Mouse (Mus musculus) kidney, embryonic 16.5 days (tissue): ENCODE measurements around the gene Cpd. TPM values are rescaled to one million over a fixed set of nuclear protein-coding genes. Genes with fewer than 3 reads are reported as not detected.

Source experiments
- ATAC-seq: fragments of 200-750 bp; cut with Nextera tagmentation; 2 replicates; pipeline ENCODE4 v1.8.0; 2017; ENCODE audit warnings: moderate TSS enrichment; ENCODE audit not compliant: low FRiP score, low TSS enrichment
- H3K27ac ChIP-seq: fragments of 300-500 bp; sonication (generic); 2 replicates; pipeline ENCODE4 v1.5.1; 2014; ENCODE audit warnings: low read length
- H3K27me3 ChIP-seq: fragments of 300-500 bp; sonication (generic); 2 replicates; pipeline ENCODE4 v1.6.1; 2014; ENCODE audit warnings: low read length, control low read depth, mixed read lengths; ENCODE audit not compliant: insufficient read depth
- H3K36me3 ChIP-seq: fragments of 300-500 bp; sonication (generic); 2 replicates; pipeline ENCODE4 v1.6.1; 2014; ENCODE audit warnings: low read length, control low read depth, mixed read lengths; ENCODE audit not compliant: insufficient read depth
- H3K4me1 ChIP-seq: fragments of 300-500 bp; sonication (generic); 2 replicates; pipeline ENCODE4 v1.6.1; 2014; ENCODE audit warnings: low read length, control low read depth, mixed read lengths; ENCODE audit not compliant: insufficient read depth
- H3K4me2 ChIP-seq: fragments of 300-500 bp; sonication (generic); replicated peaks from 2 replicates; pipeline ENCODE4 v1.6.1; 2014; ENCODE audit warnings: low read depth, low read length
- H3K4me3 ChIP-seq: fragments of 300-500 bp; sonication (generic); 2 replicates; pipeline ENCODE4 v1.5.1; 2014; ENCODE audit warnings: mild to moderate bottlenecking, low read length
- H3K9ac ChIP-seq: fragments of 300-500 bp; sonication (generic); replicated peaks from 2 replicates; pipeline ENCODE4 v1.6.1; 2014; ENCODE audit warnings: low read length
- H3K9me3 ChIP-seq: fragments of 300-500 bp; sonication (generic); 2 replicates; pipeline ENCODE4 v1.6.1; 2016; ENCODE audit warnings: low read length, control low read depth
- WGBS: fragments of 180-500 bp; shearing (Covaris S2); extraction: QIAGEN DNeasy Blood & Tissue Kit; methylation state at CpG from one replicate; pipeline ENCODE4 v1.1.7; 2014; 5-methylcytosine and 5-hydroxymethylcytosine counted together
- polyA plus RNA-seq: library from polyadenylated mRNA; unstranded; fragments of >200 nt; fragmentation: Nextera tagmentation; extraction: Ambion mirVana; gene quantifications from 2 replicates; pipeline ENCODE4 v1.2.1, GENCODE M21; 2015

The Cpd gene
- polyA plus RNA-seq, 1 experiment from 2014 or later, result 13.9 TPM

- Histone ChIP-seq H3K4me3 (no peak overlapping the region), H3K4me1 (0 out of 2 replicates have a peak, but pooled peaks cover 6% of the 10 kb centered on the region), H3K9ac (no peak overlapping the region), H3K27ac (no peak overlapping the region), H3K27me3 (no peaks in the 10 kb centered on the region), H3K9me3 (no peaks in the 10 kb centered on the region), H3K36me3 (no peaks in the 10 kb centered on the region), H3K4me2 (no peak overlapping the region)
- 55% methylated on average over 6 of the region's 6 CpGs for WGBS
- no peak for ATAC-seq
Measured at GRCm38 (mm10) chr11:76874766-76875165, 27.9 kb upstream of the Cpd start.

- 85% methylated on average over 5 of the region's 5 CpGs for WGBS
Measured at GRCm38 (mm10) chr11:76873865-76874264, 27.0 kb upstream of the Cpd start.

GRCm38 (mm10) chr11:76872556-76873234, 25.9 kb upstream of the Cpd start:
- Histone ChIP-seq H3K36me3 (no peaks in the 10 kb centered on the region), H3K27me3 (no peaks in the 10 kb centered on the region), H3K9ac (no peak overlapping the region), H3K27ac (no peak overlapping the region), H3K4me1 (0 out of 2 replicates have a peak, but pooled peaks cover 6% of the 10 kb centered on the region), H3K4me3 (no peak overlapping the region), H3K9me3 (no peaks in the 10 kb centered on the region), H3K4me2 (no peak overlapping the region)
- 70% methylated on average over 11 of the region's 11 CpGs for WGBS
- no peak for ATAC-seq

More at GRCm38 (mm10) chr11:76873865-76874264, 27.0 kb upstream of the Cpd start:
- Histone ChIP-seq H3K4me1 (0 out of 2 replicates have a peak, but pooled peaks cover 6% of the 10 kb centered on the region), H3K9me3 (no peaks in the 10 kb centered on the region), H3K4me3 (no peak overlapping the region), H3K4me2 (no peak overlapping the region), H3K27me3 (no peaks in the 10 kb centered on the region), H3K27ac (no peak overlapping the region), H3K9ac (no peak overlapping the region), H3K36me3 (no peaks in the 10 kb centered on the region)
- ATAC-seq, result no peak

GRCm38 (mm10) chr11:76861185-76861584, 14.4 kb upstream of the Cpd start:
- Histone ChIP-seq H3K9me3 (peaks cover 3% of the 10 kb centered on the region; the same call in 1 of the 2 replicates), H3K4me2 (no peak overlapping the region), H3K27me3 (no peaks in the 10 kb centered on the region), H3K27ac (no peak overlapping the region), H3K4me3 (no peak overlapping the region), H3K4me1 (no peaks in the 10 kb centered on the region), H3K9ac (no peak overlapping the region), H3K36me3 (no peaks in the 10 kb centered on the region)
- no peak for ATAC-seq
- WGBS, result 81% methylated on average over 3 of the region's 3 CpGs

GRCm38 (mm10) chr11:76859261-76859660, 12.4 kb upstream of the Cpd start:
- ATAC-seq, result no peak
- H3K27ac ChIP-seq, result no peak overlapping the region

GRCm38 (mm10) chr11:76858781-76859180, 12.0 kb upstream of the Cpd start:
- H3K9ac ChIP-seq, result no peak overlapping the region
- WGBS, result 47% methylated on average over 5 of the region's 5 CpGs
- peaks cover 3% of the 10 kb centered on the region; the same call in 1 of the 2 replicates for H3K9me3 ChIP-seq
- ATAC-seq, result no peak
- no peaks in the 10 kb centered on the region for H3K27me3 ChIP-seq
- H3K36me3 ChIP-seq, result no peaks in the 10 kb centered on the region
- no peak overlapping the region for H3K27ac ChIP-seq
- peaks cover 14% of the 10 kb centered on the region for H3K4me1 ChIP-seq
- H3K4me3 ChIP-seq, result no peak overlapping the region
- H3K4me2 ChIP-seq, result no peak overlapping the region

More at GRCm38 (mm10) chr11:76859261-76859660, 12.4 kb upstream of the Cpd start:
- Histone ChIP-seq H3K4me1 (peaks cover 10% of the 10 kb centered on the region), H3K4me3 (no peak overlapping the region), H3K27me3 (no peaks in the 10 kb centered on the region), H3K36me3 (no peaks in the 10 kb centered on the region), H3K9ac (no peak overlapping the region), H3K9me3 (peaks cover 3% of the 10 kb centered on the region; the same call in 1 of the 2 replicates), H3K4me2 (no peak overlapping the region)
- WGBS, result 75% methylated on average over 5 of the region's 5 CpGs

- no peak overlapping the region for H3K9ac ChIP-seq
- H3K4me3 ChIP-seq, result no peak overlapping the region
- peaks cover 15% of the 10 kb centered on the region for H3K4me1 ChIP-seq
- no peaks in the 10 kb centered on the region for H3K36me3 ChIP-seq
- no peaks in the 10 kb centered on the region for H3K27me3 ChIP-seq
- H3K27ac ChIP-seq, result no peak overlapping the region
- 77% methylated on average over 7 of the region's 7 CpGs for WGBS
- ATAC-seq, result no peak
- peaks cover 3% of the 10 kb centered on the region; the same call in 1 of the 2 replicates for H3K9me3 ChIP-seq
- H3K4me2 ChIP-seq, result no peak overlapping the region
Measured at GRCm38 (mm10) chr11:76857111-76857510, 10.3 kb upstream of the Cpd start.

- ATAC-seq, result no peak
- Histone ChIP-seq H3K27ac (no peak overlapping the region), H3K4me3 (no peak overlapping the region), H3K9ac (no peak overlapping the region), H3K36me3 (no peaks in the 10 kb centered on the region), H3K27me3 (no peaks in the 10 kb centered on the region), H3K4me1 (peaks cover 15% of the 10 kb centered on the region), H3K9me3 (peaks cover 3% of the 10 kb centered on the region; the same call in 1 of the 2 replicates), H3K4me2 (no peak overlapping the region)
- WGBS, result 86% methylated on average over 2 of the region's 2 CpGs
Measured at GRCm38 (mm10) chr11:76856601-76857000, 9.8 kb upstream of the Cpd start.

GRCm38 (mm10) chr11:76854475-76855341, 7.9 kb upstream of the Cpd start:
- H3K4me2 ChIP-seq, result peak overlapping the region; percentile 22
- no peak overlapping the region for H3K4me3 ChIP-seq
- peaks cover 3% of the 10 kb centered on the region; the same call in 1 of the 2 replicates for H3K9me3 ChIP-seq
- peak overlapping the region; percentile 71 for H3K27ac ChIP-seq
- peaks cover 21% of the 10 kb centered on the region for H3K4me1 ChIP-seq
- peak overlapping the region; percentile 5; the same call in 1 of the 2 replicates for H3K9ac ChIP-seq
- H3K27me3 ChIP-seq, result no peaks in the 10 kb centered on the region
- H3K36me3 ChIP-seq, result no peaks in the 10 kb centered on the region
- peak; percentile 91 for ATAC-seq
- WGBS, result 29% methylated on average over 17 of the region's 17 CpGs
